Comparison of ENCODE assay signal across 8 mouse cellular contexts in the genomic region with DNA sequence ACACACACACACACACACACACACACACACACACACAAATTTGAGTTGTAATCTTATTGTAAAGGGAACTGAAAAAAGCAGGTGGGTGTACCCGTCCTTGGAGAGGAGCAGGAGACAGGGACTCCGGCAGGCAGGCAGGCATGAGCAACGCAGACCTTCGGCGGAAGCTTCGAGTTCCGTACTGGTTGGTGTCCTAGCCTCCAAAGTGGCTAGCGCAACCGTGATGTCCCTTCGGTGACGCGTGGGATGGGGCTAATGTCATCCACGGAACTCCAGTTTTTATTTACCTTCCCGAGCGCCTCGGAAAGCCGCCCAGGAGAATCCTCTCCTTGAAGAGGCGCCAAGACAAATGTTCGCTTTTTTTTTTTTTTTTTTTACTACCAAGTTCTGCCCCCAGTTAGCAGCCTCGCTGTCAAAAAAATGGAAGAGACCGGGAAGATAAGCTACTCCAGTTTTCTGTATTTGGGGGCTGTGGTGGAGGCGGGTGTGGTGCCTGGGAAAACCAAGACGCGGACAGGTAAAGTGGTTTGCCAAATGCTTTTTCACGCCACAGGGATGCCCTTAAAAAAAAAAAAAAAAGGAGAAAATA. TPM values are rescaled to one million over a fixed set of nuclear protein-coding genes. Genes with fewer than 3 reads are reported as not detected.
DNase-seq lines count a peak whose midpoint lies in the region; ATAC-seq and TF ChIP-seq lines count a peak whose summit lies in the region.

No protein-coding gene starts in this region.

- H3K9ac ChIP-seq in intestine, embryonic 15.5 days, result peak overlapping the region; percentile 51
- H3K9ac ChIP-seq in midbrain, embryonic 14.5 days (replicated peaks; ENCODE audit: low read length), result peak overlapping the region; percentile 48

- no peak for TF ChIP-seq CTCF in cerebellum, adult 2 months (IDR thresholded peaks at IDR 0.05; ENCODE audit: borderline replicate concordance, insufficient read depth, low read depth, low read length)

- no peak for DNase-seq in cerebellum, adult 2 months
- no peak for DNase-seq in cerebellum, adult 18-20 months
- DNase-seq in ovary, postnatal 36 days (ENCODE audit: low spot score), result peak; percentile 47
- DNase-seq in ovary, adult 18-20 months (ENCODE audit: low spot score), result no peak
- peak; percentile 45 for DNase-seq in midbrain, embryonic 14.5 days
- no peak for DNase-seq in layer of hippocampus, adult 9-11 months
- DNase-seq in right cerebral cortex, adult 18-20 months, result no peak

- TF ChIP-seq POLR2A in cerebellum, adult 2 months (IDR thresholded peaks at IDR 0.05; ENCODE audit: borderline replicate concordance, insufficient read depth, low read length), result no peak

- no peaks in the 10 kb centered on the region for H3K9me3 ChIP-seq in intestine, embryonic 15.5 days
- H3K9me3 ChIP-seq in midbrain, embryonic 14.5 days (ENCODE audit: control insufficient read depth, low read length), result no peaks in the 10 kb centered on the region

- H3K36me3 ChIP-seq in intestine, embryonic 15.5 days, result no peaks in the 10 kb centered on the region
- H3K36me3 ChIP-seq in midbrain, embryonic 14.5 days (ENCODE audit: control insufficient read depth, insufficient read depth, low read length), result no peaks in the 10 kb centered on the region

- ATAC-seq in intestine, embryonic 15.5 days, result no peak
- ATAC-seq in midbrain, embryonic 14.5 days (ENCODE audit: low FRiP score, low TSS enrichment), result peak; percentile 10; the same call in 1 of the 2 replicates

- under 1% methylated on average over 25 of the region's 25 CpGs for WGBS in cerebellum, adult 2 months
- WGBS in intestine, embryonic 15.5 days, result under 1% methylated on average over 25 of the region's 25 CpGs
- 1% methylated on average over 25 of the region's 25 CpGs for WGBS in midbrain, embryonic 14.5 days

- no peaks in the 10 kb centered on the region for H3K27me3 ChIP-seq in cerebellum, adult 2 months (ENCODE audit: control insufficient read depth, insufficient read depth, low read length)
- H3K27me3 ChIP-seq in intestine, embryonic 15.5 days (replicated peaks), result no peaks in the 10 kb centered on the region
- H3K27me3 ChIP-seq in midbrain, embryonic 14.5 days (ENCODE audit: control insufficient read depth, insufficient read depth, low read length), result no peaks in the 10 kb centered on the region

- H3K4me3 ChIP-seq in cerebellum, adult 2 months (replicated peaks; ENCODE audit: insufficient read depth, low read depth, low read length), result peak overlapping the region; percentile 70
- H3K4me3 ChIP-seq in intestine, embryonic 15.5 days (replicated peaks), result peak overlapping the region; percentile 42
- peak overlapping the region; percentile 36 for H3K4me3 ChIP-seq in midbrain, embryonic 14.5 days (replicated peaks; ENCODE audit: low read depth, low read length)

- H3K27ac ChIP-seq in cerebellum, adult 2 months (ENCODE audit: insufficient read depth, low read length), result no peak overlapping the region
- peak overlapping the region; percentile 81 for H3K27ac ChIP-seq in intestine, embryonic 15.5 days
- H3K27ac ChIP-seq in midbrain, embryonic 14.5 days (replicated peaks; ENCODE audit: low read depth, low read length), result no peak overlapping the region

- H3K4me2 ChIP-seq in intestine, embryonic 15.5 days (replicated peaks), result peak overlapping the region; percentile 79
- peak overlapping the region; percentile 83 for H3K4me2 ChIP-seq in midbrain, embryonic 14.5 days (ENCODE audit: low read length)

- peaks cover 15% of the 10 kb centered on the region for H3K4me1 ChIP-seq in cerebellum, adult 2 months (ENCODE audit: control insufficient read depth, insufficient read depth, low read length)
- H3K4me1 ChIP-seq in intestine, embryonic 15.5 days (replicated peaks), result peaks cover 48% of the 10 kb centered on the region
- H3K4me1 ChIP-seq in midbrain, embryonic 14.5 days (ENCODE audit: control insufficient read depth, insufficient read depth, low read length), result peaks cover 35% of the 10 kb centered on the region

RNA-seq across cellular contexts. Expression of a gene that starts 6.0 kb away (rescaled TPM):
- polyA plus RNA-seq in cerebellum, adult 2 months (2012; rRNA removed), result 99.1 and 103 TPM in 2 replicates
- polyA plus RNA-seq in intestine, embryonic 15.5 days (2015; fragmentation: Nextera tagmentation; extraction: Ambion mirVana), result 18.9 and 19.7 TPM in 2 replicates
- polyA plus RNA-seq in midbrain, embryonic 14.5 days (2014; fragmentation: Nextera tagmentation; extraction: Ambion mirVana), result 25.0 and 35.9 TPM in 2 replicates

RNA-seq across cellular contexts. Expression of a gene that starts 14.2 kb away (rescaled TPM):
- 144 and 167 TPM in 2 replicates for polyA plus RNA-seq in cerebellum, adult 2 months (2012; rRNA removed)
- 2.6 and 2.7 TPM in 2 replicates for polyA plus RNA-seq in intestine, embryonic 15.5 days (2015; fragmentation: Nextera tagmentation; extraction: Ambion mirVana)
- polyA plus RNA-seq in midbrain, embryonic 14.5 days (2014; fragmentation: Nextera tagmentation; extraction: Ambion mirVana), result 3.0 TPM in 2 replicates

RNA-seq across cellular contexts. Expression of a gene that starts 15.4 kb away (rescaled TPM):
- polyA plus RNA-seq in cerebellum, adult 2 months (2012; rRNA removed), result 55.5 TPM in 2 replicates
- 28.2 and 29.8 TPM in 2 replicates for polyA plus RNA-seq in intestine, embryonic 15.5 days (2015; fragmentation: Nextera tagmentation; extraction: Ambion mirVana)
- polyA plus RNA-seq in midbrain, embryonic 14.5 days (2014; fragmentation: Nextera tagmentation; extraction: Ambion mirVana), result 46.6 and 57.3 TPM in 2 replicates

RNA-seq across cellular contexts. Expression of a gene that starts 47.3 kb away (rescaled TPM):
- polyA plus RNA-seq in cerebellum, adult 2 months (2012; rRNA removed), result 56.8 and 58.0 TPM in 2 replicates
- polyA plus RNA-seq in intestine, embryonic 15.5 days (2015; fragmentation: Nextera tagmentation; extraction: Ambion mirVana), result 1.1 and 1.2 TPM in 2 replicates
- 8.8 and 9.6 TPM in 2 replicates for polyA plus RNA-seq in midbrain, embryonic 14.5 days (2014; fragmentation: Nextera tagmentation; extraction: Ambion mirVana)

RNA-seq across cellular contexts. Expression of a gene that starts 48.9 kb away (rescaled TPM):
- polyA plus RNA-seq in cerebellum, adult 2 months (2012; rRNA removed), result 439 and 447 TPM in 2 replicates
- 42.7 and 45.5 TPM in 2 replicates for polyA plus RNA-seq in intestine, embryonic 15.5 days (2015; fragmentation: Nextera tagmentation; extraction: Ambion mirVana)
- 175 and 194 TPM in 2 replicates for polyA plus RNA-seq in midbrain, embryonic 14.5 days (2014; fragmentation: Nextera tagmentation; extraction: Ambion mirVana)

Comparison
In these comparisons a context has a peak if more than half of its experiments do, and no peak if none do; other contexts are left out.
1. DNase-seq: peak in ovary, postnatal 36 days (single experiment) and midbrain, embryonic 14.5 days (single experiment); none in cerebellum, adult 2 months (0 of 2), cerebellum, adult 18-20 months (0 of 2), ovary, adult 18-20 months (single experiment), layer of hippocampus, adult 9-11 months (single experiment) and right cerebral cortex, adult 18-20 months (single experiment).
2. RNA of a gene that starts 14.2 kb away (polyA plus RNA-seq): 144 to 167 TPM in cerebellum, adult 2 months; 3.0 TPM in midbrain, embryonic 14.5 days and 2.6 to 2.7 TPM in intestine, embryonic 15.5 days; every median in the first group is over 10 times any median in the second.
3. Peak in every context shown above with its lines, with median percentiles within 50 percentile points of each other: H3K4me3 ChIP-seq.